Mouse (Mus musculus) MEL (cell line): ENCODE data around the gene Adamtsl2.

ENCODE experiments used
- CTCF ChIP-seq, 3 experiments: IDR thresholded peaks in 2 of 3; conservative IDR thresholded peaks in 1 of 3; 2 replicates each; pipeline ENCODE4 v1.5.1; 2011 to 2012; ENCODE audit warnings: low read length in 3 of 3, low read depth in 2 of 3, mild to moderate bottlenecking in 2 of 3, improper control_type of control experiment in 1 of 3, inconsistent platforms in 1 of 3, mixed read lengths in 1 of 3, moderate library complexity in 1 of 3; ENCODE audit not compliant: control insufficient read depth in 1 of 3, insufficient read depth in 1 of 3, poor library complexity in 1 of 3, severe bottlenecking in 1 of 3
- EP300 ChIP-seq, 2 experiments: IDR thresholded peaks; 2 replicates each; pipeline ENCODE4 v1.6.1; 2011; ENCODE audit warnings: improper control_type of control experiment in 2 of 2, low read length in 2 of 2, low read depth in 1 of 2, mild to moderate bottlenecking in 1 of 2
- MAX ChIP-seq: IDR thresholded peaks from 2 replicates; pipeline ENCODE4 v1.6.1; 2011; ENCODE audit warnings: low read length, improper control_type of control experiment
- MXI1 ChIP-seq: IDR thresholded peaks from 2 replicates; pipeline ENCODE4 v1.6.1; 2011; ENCODE audit warnings: mild to moderate bottlenecking, low read depth, low read length, improper control_type of control experiment
- POLR2A ChIP-seq, 2 experiments: IDR thresholded peaks; 2 replicates each; pipeline ENCODE4 v1.6.1; 2011 to 2012; ENCODE audit warnings: low read length in 2 of 2, mild to moderate bottlenecking in 2 of 2, control low read depth in 1 of 2, improper control_type of control experiment in 1 of 2, low read depth in 1 of 2, moderate library complexity in 1 of 2; ENCODE audit not compliant: control insufficient read depth in 1 of 2, insufficient read depth in 1 of 2, poor library complexity in 1 of 2
- TBP ChIP-seq: IDR thresholded peaks from 2 replicates; pipeline ENCODE4 v1.8.0; 2011; ENCODE audit warnings: low read depth, low read length, improper control_type of control experiment
- TCF12 ChIP-seq: IDR thresholded peaks from 2 replicates; pipeline ENCODE4 v1.6.1; 2014; ENCODE audit warnings: low read depth, mild to moderate bottlenecking, inconsistent platforms, low read length, improper control_type of control experiment, moderate library complexity
- USF1 ChIP-seq: IDR thresholded peaks from 2 replicates; pipeline ENCODE4 v1.6.1; 2014; ENCODE audit warnings: low read depth, mild to moderate bottlenecking, inconsistent platforms, low read length, improper control_type of control experiment, moderate library complexity
- ZC3H11A ChIP-seq: IDR thresholded peaks from 2 replicates; pipeline ENCODE4 v1.6.1; 2012; ENCODE audit warnings: low read depth, mild to moderate bottlenecking, inconsistent platforms, low read length, improper control_type of control experiment
- ZMIZ1 ChIP-seq: IDR thresholded peaks from 2 replicates; pipeline ENCODE4 v1.6.1; 2012; ENCODE audit warnings: low read depth, mild to moderate bottlenecking, inconsistent platforms, low read length, improper control_type of control experiment, moderate library complexity

- TF ChIP-seq MXI1 = no peak
- TF ChIP-seq EP300 (IDR thresholded peaks at IDR 0.05; ENCODE audit: low read depth in 1 of 2, low read length in 2 of 2) = no peak
- TF ChIP-seq ZMIZ1 = no peak
- TF ChIP-seq CTCF (IDR thresholded peaks at IDR 0.05 in 2 of 3, conservative IDR thresholded peaks at IDR 0.05 in 1 of 3; ENCODE audit: control insufficient read depth in 1 of 3, insufficient read depth in 1 of 3, low read depth in 2 of 3, low read length in 3 of 3, poor library complexity in 1 of 3, severe bottlenecking in 1 of 3) = no peak
- no peak for TF ChIP-seq TCF12
- no peak for TF ChIP-seq ZC3H11A
- no peak for TF ChIP-seq POLR2A (IDR thresholded peaks at IDR 0.05; ENCODE audit: control insufficient read depth in 1 of 2, insufficient read depth in 1 of 2, low read depth in 1 of 2, low read length in 2 of 2, poor library complexity in 1 of 2)
- no peak for TF ChIP-seq MAX
- no peak for TF ChIP-seq USF1
- TF ChIP-seq TBP = no peak
These were observed 8.4 kb downstream of the Adamtsl2 start for GRCm38 (mm10) chr2:27087581-27087980.
